Mouse (Mus musculus): ENCODE results near the gene Med25. TPM values are rescaled to one million over a fixed set of nuclear protein-coding genes. Genes with fewer than 3 reads are reported as not detected.

The Med25 gene
- total RNA-seq, 2 experiments from 2014 or later = 60.5 to 62.8 TPM

GRCm38 (mm10) chr7:44849416-44850111, 42.9 kb downstream of the Med25 start:
- peak; percentile 92 for DNase-seq (ENCODE audit: low spot score)

GRCm38 (mm10) chr7:44848561-44849415, 43.7 kb downstream of the Med25 start, which contains the start of the genes Akt1s1 and Tbc1d17:
Gene Akt1s1 (plus strand): TSS chr7:44848991.
Gene Tbc1d17 (minus strand): TSS chr7:44849079.
- peak; percentile 100 for DNase-seq (ENCODE audit: low spot score)

GRCm38 (mm10) chr7:44847772-44848171, 44.7 kb downstream of the Med25 start:
- DNase-seq (ENCODE audit: low spot score) = no peak

GRCm38 (mm10) chr7:44846804-44847203, 45.7 kb downstream of the Med25 start:
- DNase-seq (ENCODE audit: low spot score) = no peak

- DNase-seq (ENCODE audit: low spot score) = no peak
These were observed 47.5 kb downstream of the Med25 start for GRCm38 (mm10) chr7:44845006-44845405.

- peak; percentile 52 for DNase-seq (ENCODE audit: low spot score)
These were observed 50.6 kb downstream of the Med25 start for GRCm38 (mm10) chr7:44841825-44842463.

GRCm38 (mm10) chr7:44840426-44840825, 52.1 kb downstream of the Med25 start:
- DNase-seq (ENCODE audit: low spot score) = no peak

GRCm38 (mm10) chr7:44839491-44840191, 52.9 kb downstream of the Med25 start:
- no peak for DNase-seq (ENCODE audit: low spot score)

- DNase-seq (ENCODE audit: low spot score) = no peak
These were observed 53.4 kb downstream of the Med25 start for GRCm38 (mm10) chr7:44839171-44839490.

GRCm38 (mm10) chr7:44838073-44838472, 54.4 kb downstream of the Med25 start:
- no peak for DNase-seq (ENCODE audit: low spot score)

GRCm38 (mm10) chr7:44836423-44837053, 56.0 kb downstream of the Med25 start:
- DNase-seq (ENCODE audit: low spot score) = peak; percentile 83

GRCm38 (mm10) chr7:44836016-44836404, 56.5 kb downstream of the Med25 start:
- no peak for DNase-seq (ENCODE audit: low spot score)

GRCm38 (mm10) chr7:44835373-44836015, 57.0 kb downstream of the Med25 start:
- DNase-seq (ENCODE audit: low spot score) = no peak

GRCm38 (mm10) chr7:44832763-44833162, 59.7 kb downstream of the Med25 start:
- no peak for DNase-seq (ENCODE audit: low spot score)

GRCm38 (mm10) chr7:44828706-44829105, 63.8 kb downstream of the Med25 start:
- DNase-seq (ENCODE audit: low spot score) = no peak

GRCm38 (mm10) chr7:44826771-44827170, 65.7 kb downstream of the Med25 start:
- no peak for DNase-seq (ENCODE audit: low spot score)

Data from gastrocnemius, adult 18-20 months (tissue).